Mouse (Mus musculus): ENCODE results near the gene Scaf1. TPM values are rescaled to one million over a fixed set of nuclear protein-coding genes. Genes with fewer than 3 reads are reported as not detected.

The Scaf1 gene
- polyA plus RNA-seq, 1 experiment from 2014 or later: 32.9 TPM

GRCm38 (mm10) chr7:44956266-44956665, 59.9 kb downstream of the Scaf1 start:
- no peaks in the 10 kb centered on the region for H3K36me3 ChIP-seq (ENCODE audit: inconsistent target)
- H3K79me2 ChIP-seq (ENCODE audit: inconsistent target): no peaks in the 10 kb centered on the region
- no peak overlapping the region for H3K4me3 ChIP-seq (ENCODE audit: inconsistent target)
- WGBS (ENCODE audit: missing documents): 91% methylated on average over 6 of the region's 6 CpGs
- H3K27ac ChIP-seq: no peak overlapping the region

GRCm38 (mm10) chr7:44955628-44956027, 60.5 kb downstream of the Scaf1 start:
- Histone ChIP-seq H3K36me3 (ENCODE audit: inconsistent target) (no peaks in the 10 kb centered on the region), H3K27ac (no peak overlapping the region), H3K79me2 (ENCODE audit: inconsistent target) (no peaks in the 10 kb centered on the region), H3K4me3 (ENCODE audit: inconsistent target) (no peak overlapping the region)
- 41% methylated on average over 5 of the region's 5 CpGs for WGBS (ENCODE audit: missing documents)

- no peak overlapping the region for H3K4me3 ChIP-seq (ENCODE audit: inconsistent target)
- WGBS (ENCODE audit: missing documents): 98% methylated on average over 10 of the region's 12 CpGs
- H3K27ac ChIP-seq: no peak overlapping the region
- H3K79me2 ChIP-seq (ENCODE audit: inconsistent target): no peaks in the 10 kb centered on the region
- no peaks in the 10 kb centered on the region for H3K36me3 ChIP-seq (ENCODE audit: inconsistent target)
Measured at GRCm38 (mm10) chr7:44954091-44954885, 61.9 kb downstream of the Scaf1 start.

GRCm38 (mm10) chr7:44953561-44953960, 62.6 kb downstream of the Scaf1 start:
- Histone ChIP-seq H3K27ac (no peak overlapping the region), H3K4me3 (ENCODE audit: inconsistent target) (no peak overlapping the region), H3K79me2 (ENCODE audit: inconsistent target) (no peaks in the 10 kb centered on the region), H3K36me3 (ENCODE audit: inconsistent target) (no peaks in the 10 kb centered on the region)
- WGBS (ENCODE audit: missing documents): 82% methylated on average over 11 of the region's 14 CpGs

Other genes with a start within 250 kb of the Scaf1 start
- gene Nup62, start 200.3 kb downstream of the Scaf1 start, polyA plus RNA-seq (2018): 60.3 to 113 TPM (median 73.8 TPM) in 3 replicates
- gene Il4i1, start 200.0 kb downstream of the Scaf1 start, polyA plus RNA-seq (2018): 2.3 to 2.8 TPM (median 2.7 TPM) in 3 replicates
- 29.8 to 55.7 TPM (median 36.4 TPM) in 3 replicates for gene Atf5, start 199.7 kb downstream of the Scaf1 start, polyA plus RNA-seq (2018)
- gene Akt1s1, start 167.4 kb downstream of the Scaf1 start, polyA plus RNA-seq (2018): 33.4 to 56.3 TPM (median 49.1 TPM) in 3 replicates
- gene Tbc1d17, start 167.3 kb downstream of the Scaf1 start, polyA plus RNA-seq (2018): 25.6 to 51.8 TPM (median 28.3 TPM) in 3 replicates
- gene Pnkp, start 159.2 kb downstream of the Scaf1 start, polyA plus RNA-seq (2018): 17.4 to 42.4 TPM (median 36.1 TPM) in 3 replicates
- 38.5 to 61.7 TPM (median 49.4 TPM) in 3 replicates for gene Ptov1, start 146.6 kb downstream of the Scaf1 start, polyA plus RNA-seq (2018)
- 24.5 to 28.2 TPM (median 26.1 TPM) in 3 replicates for gene Med25, start 123.7 kb downstream of the Scaf1 start, polyA plus RNA-seq (2018)
- gene Fuz, start 120.3 kb downstream of the Scaf1 start, polyA plus RNA-seq (2018): 4.6 to 8.8 TPM (median 6.1 TPM) in 3 replicates
- gene Ap2a1, start 86.9 kb downstream of the Scaf1 start, polyA plus RNA-seq (2018): 49.8 to 76.6 TPM (median 75.0 TPM) in 3 replicates
- not detected in 3 replicates for gene Tsks, start 73.2 kb downstream of the Scaf1 start, polyA plus RNA-seq (2018)
- gene Cpt1c, start 41.5 kb downstream of the Scaf1 start, polyA plus RNA-seq (2018): not detected in 3 replicates
- 53.7 to 169 TPM (median 55.6 TPM) in 3 replicates for gene Prmt1, start 29.8 kb downstream of the Scaf1 start, polyA plus RNA-seq (2018)
- 30.9 to 55.5 TPM (median 35.0 TPM) in 3 replicates for gene Irf3, start 18.7 kb downstream of the Scaf1 start, polyA plus RNA-seq (2018)
- gene Bcl2l12, start 17.7 kb downstream of the Scaf1 start, polyA plus RNA-seq (2018): 10.9 to 14.5 TPM (median 12.9 TPM) in 3 replicates
- 23.5 to 51.8 TPM (median 29.9 TPM) in 3 replicates for gene Rras, start 1.6 kb upstream of the Scaf1 start, polyA plus RNA-seq (2018)
- 15.5 to 17.7 TPM (median 17.1 TPM) in 3 replicates for gene Prr12, start 36.5 kb upstream of the Scaf1 start, polyA plus RNA-seq (2018)
- gene Nosip, start 46.1 kb upstream of the Scaf1 start, polyA plus RNA-seq (2018): 40.1 to 50.7 TPM (median 45.7 TPM) in 3 replicates
- gene Prrg2, start 46.3 kb upstream of the Scaf1 start, polyA plus RNA-seq (2018): 19.0 to 31.7 TPM (median 28.6 TPM) in 3 replicates
- 0.67 to 5.1 TPM (median 3.1 TPM) in 3 replicates for gene Rcn3, start 75.9 kb upstream of the Scaf1 start, polyA plus RNA-seq (2018)
- gene Fcgrt, start 87.5 kb upstream of the Scaf1 start, polyA plus RNA-seq (2018): 84.4 to 284 TPM (median 160 TPM) in 3 replicates
- 1,184 to 1,556 TPM (median 1,388 TPM) in 3 replicates for gene Rps11, start 108.1 kb upstream of the Scaf1 start, polyA plus RNA-seq (2018)
- 804 to 2,026 TPM (median 1,578 TPM) in 3 replicates for gene Rpl13a, start 112.4 kb upstream of the Scaf1 start, polyA plus RNA-seq (2018)
- gene Gm45713, start 119.9 kb upstream of the Scaf1 start, polyA plus RNA-seq (2018): not detected in 3 replicates
- gene Flt3l, start 120.1 kb upstream of the Scaf1 start, polyA plus RNA-seq (2018): 4.4 to 9.9 TPM (median 8.0 TPM) in 3 replicates
- 34.1 to 75.8 TPM (median 39.7 TPM) in 3 replicates for gene Pih1d1, start 137.9 kb upstream of the Scaf1 start, polyA plus RNA-seq (2018)
- 13.0 to 39.0 TPM (median 19.2 TPM) in 3 replicates for gene Aldh16a1, start 138.2 kb upstream of the Scaf1 start, polyA plus RNA-seq (2018)
- not detected in 3 replicates for gene Slc17a7, start 147.6 kb upstream of the Scaf1 start, polyA plus RNA-seq (2018)
- gene Gfy, start 163.2 kb upstream of the Scaf1 start, polyA plus RNA-seq (2018): not detected in 3 replicates
- not detected in 3 replicates for gene Pth2, start 164.6 kb upstream of the Scaf1 start, polyA plus RNA-seq (2018)
- not detected in 3 replicates for gene Ccdc155, start 188.5 kb upstream of the Scaf1 start, polyA plus RNA-seq (2018)
- not detected in 3 replicates for gene Dkkl1, start 195.8 kb upstream of the Scaf1 start, polyA plus RNA-seq (2018)
- not detected in 3 replicates for gene Tead2, start 199.4 kb upstream of the Scaf1 start, polyA plus RNA-seq (2018)
- 88.2 to 139 TPM (median 131 TPM) in 3 replicates for gene Cd37, start 222.8 kb upstream of the Scaf1 start, polyA plus RNA-seq (2018)
- gene Slc6a16, start 224.7 kb upstream of the Scaf1 start, polyA plus RNA-seq (2018): not detected in 3 replicates